Mouse (Mus musculus): ENCODE results near the gene Fnip1.

- no peak for TF ChIP-seq CTCF (IDR thresholded peaks at IDR 0.05; ENCODE audit: low read depth)
- TF ChIP-seq EP300 (IDR thresholded peaks at IDR 0.05; ENCODE audit: low read depth), result no peak
Measured at GRCm38 (mm10) chr11:54491946-54492558, 54.1 kb downstream of the Fnip1 start.

Data from liver, embryonic 14.5 days (tissue).